Mouse (Mus musculus) liver, embryonic 15.5 days (tissue): ENCODE measurements at regions not wholly inside any gene's neighbourhood (a gene's known extent, or its start where the extent isn't known, plus 50 kb on each side); places are given as distances from the start of the nearest gene placed in this dataset.

Source experiments
- ATAC-seq: fragments of 200-750 bp; cut with Nextera tagmentation; 2 replicates; pipeline ENCODE4 v1.8.0; 2017; ENCODE audit warnings: moderate number of reproducible peaks, mild to moderate bottlenecking, moderate library complexity; ENCODE audit not compliant: insufficient read depth
- H3K27ac ChIP-seq: fragments of 300-500 bp; sonication (generic); replicated peaks from 2 replicates; pipeline ENCODE4 v1.5.1; 2015; ENCODE audit warnings: mild to moderate bottlenecking, inconsistent platforms
- H3K27me3 ChIP-seq: fragments of 300-500 bp; sonication (generic); 2 replicates; pipeline ENCODE4 v1.6.1; 2015; ENCODE audit warnings: mild to moderate bottlenecking, inconsistent platforms
- H3K36me3 ChIP-seq: fragments of 300-500 bp; sonication (generic); replicated peaks from 2 replicates; pipeline ENCODE4 v1.6.1; 2015; ENCODE audit warnings: moderate library complexity, mild to moderate bottlenecking, inconsistent platforms
- H3K4me1 ChIP-seq: fragments of 300-500 bp; sonication (generic); replicated peaks from 2 replicates; pipeline ENCODE4 v1.6.1; 2015; ENCODE audit warnings: inconsistent platforms
- H3K4me2 ChIP-seq: fragments of 300-500 bp; sonication (generic); 2 replicates; pipeline ENCODE4 v1.6.1; 2015; ENCODE audit warnings: moderate library complexity, mild to moderate bottlenecking, inconsistent platforms
- H3K4me3 ChIP-seq: fragments of 300-500 bp; sonication (generic); replicated peaks from 2 replicates; pipeline ENCODE4 v1.5.1; 2015; ENCODE audit warnings: mild to moderate bottlenecking, inconsistent platforms
- H3K9ac ChIP-seq: fragments of 300-500 bp; sonication (generic); 2 replicates; pipeline ENCODE4 v1.6.1; 2015; ENCODE audit warnings: moderate library complexity, mild to moderate bottlenecking, inconsistent platforms
- H3K9me3 ChIP-seq: fragments of 300-500 bp; sonication (generic); replicated peaks from 2 replicates; pipeline ENCODE4 v1.6.1; 2016; ENCODE audit warnings: inconsistent platforms
- WGBS: fragments of 180-500 bp; shearing (Covaris S2); methylation state at CpG from one replicate; pipeline ENCODE4 v1.1.7; 2015; ENCODE audit warnings: mixed read lengths; ENCODE audit not compliant: insufficient replicate concordance; 5-methylcytosine and 5-hydroxymethylcytosine counted together

DNA sequence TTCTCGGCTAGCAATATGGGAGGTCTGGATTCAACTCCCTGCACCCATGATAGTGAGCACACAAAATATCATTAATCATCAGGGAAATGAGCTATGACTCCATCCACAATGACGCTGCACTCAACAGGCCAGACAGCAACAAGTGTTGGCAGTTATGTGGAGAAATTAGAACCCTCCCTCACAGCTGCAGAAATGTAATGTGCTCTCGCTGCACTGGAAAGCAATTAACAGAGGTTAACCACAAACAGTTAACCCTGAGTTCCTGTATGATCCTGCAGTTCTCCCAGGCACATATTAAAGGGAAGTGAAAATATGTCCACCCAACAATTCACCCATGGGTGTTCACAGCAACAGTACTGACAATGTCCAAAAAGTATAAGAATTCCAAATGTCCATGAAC is 54.0 kb upstream of the Jade2 start:
- Histone ChIP-seq H3K27me3 (0 out of 2 replicates have a peak, but pooled peaks cover 4% of the 10 kb centered on the region), H3K27ac (no peak overlapping the region), H3K36me3 (no peaks in the 10 kb centered on the region), H3K9ac (no peak overlapping the region), H3K4me1 (peaks cover 14% of the 10 kb centered on the region), H3K4me2 (no peak overlapping the region), H3K4me3 (no peak overlapping the region), H3K9me3 (no peaks in the 10 kb centered on the region)
- ATAC-seq = no peak
- WGBS = 13% methylated on average over 3 of the region's 3 CpGs

GRCm38 (mm10) chr11:51915656-51916032 is 51.8 kb upstream of the Cdkn2aipnl start:
- Histone ChIP-seq H3K4me1 (peaks cover 21% of the 10 kb centered on the region), H3K27ac (peak overlapping the region; percentile 67; the same call in 1 of the 2 replicates), H3K4me2 (peak overlapping the region; percentile 64), H3K27me3 (peaks cover 8% of the 10 kb centered on the region; the same call in 1 of the 2 replicates), H3K9me3 (no peaks in the 10 kb centered on the region), H3K36me3 (no peaks in the 10 kb centered on the region), H3K9ac (0 out of 2 replicates have a peak overlapping the region, but pooled peaks have one; percentile 12), H3K4me3 (peak overlapping the region; percentile 41)
- ATAC-seq = peak; percentile 13; the same call in 1 of the 2 replicates
- 23% methylated on average over 8 of the region's 8 CpGs for WGBS

GRCm38 (mm10) chr11:51916033-51916929 is 51.2 kb upstream of the Cdkn2aipnl start:
- Histone ChIP-seq H3K4me3 (peak overlapping the region; percentile 41), H3K9ac (no peak overlapping the region)

More at GRCm38 (mm10) chr11:51916033-51916929, 51.2 kb upstream of the Cdkn2aipnl start:
- Histone ChIP-seq H3K27ac (peak overlapping the region; percentile 67), H3K4me2 (peak overlapping the region; percentile 64), H3K4me1 (peaks cover 21% of the 10 kb centered on the region), H3K36me3 (no peaks in the 10 kb centered on the region), H3K9me3 (no peaks in the 10 kb centered on the region), H3K27me3 (peaks cover 8% of the 10 kb centered on the region; the same call in 1 of the 2 replicates)
- peak; percentile 82 for ATAC-seq
- WGBS = 1% methylated on average over 29 of the region's 29 CpGs
